Mouse (Mus musculus) limb, embryonic 15.5 days (tissue): ENCODE results near the gene Myom1. TPM values are rescaled to one million over a fixed set of nuclear protein-coding genes. Genes with fewer than 3 reads are reported as not detected.

Experiments used
- ATAC-seq: fragments of 200-750 bp; cut with Nextera tagmentation; 2 replicates; pipeline ENCODE4 v1.8.0; 2017; ENCODE audit warnings: low read depth, moderate TSS enrichment; ENCODE audit not compliant: insufficient number of reproducible peaks, low FRiP score, low TSS enrichment
- H3K27ac ChIP-seq: fragments of 300-500 bp; sonication (generic); 2 replicates; pipeline ENCODE4 v1.5.1; 2015; ENCODE audit warnings: moderate library complexity, mild to moderate bottlenecking, inconsistent platforms
- H3K27me3 ChIP-seq: fragments of 300-500 bp; sonication (generic); 2 replicates; pipeline ENCODE4 v1.6.1; 2015; ENCODE audit warnings: inconsistent platforms
- H3K36me3 ChIP-seq: fragments of 300-500 bp; sonication (generic); 2 replicates; pipeline ENCODE4 v1.6.1; 2015; ENCODE audit warnings: inconsistent platforms
- H3K4me1 ChIP-seq: fragments of 300-500 bp; sonication (generic); 2 replicates; pipeline ENCODE4 v1.6.1; 2015; ENCODE audit warnings: inconsistent platforms
- H3K4me2 ChIP-seq: fragments of 300-500 bp; sonication (generic); 2 replicates; pipeline ENCODE4 v1.6.1; 2015; ENCODE audit warnings: mild to moderate bottlenecking, inconsistent platforms
- H3K4me3 ChIP-seq: fragments of 300-500 bp; sonication (generic); 2 replicates; pipeline ENCODE4 v1.5.1; 2015; ENCODE audit warnings: mild to moderate bottlenecking, inconsistent platforms
- H3K9ac ChIP-seq: fragments of 300-500 bp; sonication (generic); 2 replicates; pipeline ENCODE4 v1.6.1; 2015; ENCODE audit warnings: inconsistent platforms
- H3K9me3 ChIP-seq: fragments of 300-500 bp; sonication (generic); 2 replicates; pipeline ENCODE4 v1.6.1; 2016; ENCODE audit warnings: inconsistent platforms
- WGBS: fragments of 180-500 bp; shearing (Covaris S2); methylation state at CpG from one replicate; pipeline ENCODE4 v1.1.7; 2015; 5-methylcytosine and 5-hydroxymethylcytosine counted together
- polyA plus RNA-seq: library from polyadenylated mRNA; unstranded; fragments of >200 nt; fragmentation: Nextera tagmentation; extraction: Ambion mirVana; gene quantifications from 2 replicates; pipeline ENCODE4 v1.2.1, GENCODE M21; 2015

The Myom1 gene
- polyA plus RNA-seq, 1 experiment from 2014 or later, result 18.3 TPM

GRCm38 (mm10) chr17:71097209-71097597 lies 94.8 kb downstream of the Myom1 start:
- H3K36me3 ChIP-seq, result no peaks in the 10 kb centered on the region
- H3K27me3 ChIP-seq, result no peaks in the 10 kb centered on the region
- WGBS, result 36% methylated on average over 6 of the region's 6 CpGs
- H3K27ac ChIP-seq, result no peak overlapping the region
- peaks cover 5% of the 10 kb centered on the region for H3K4me1 ChIP-seq
- no peak overlapping the region for H3K4me3 ChIP-seq
- no peaks in the 10 kb centered on the region for H3K9me3 ChIP-seq
- no peak overlapping the region; the same call in 1 of the 2 replicates for H3K4me2 ChIP-seq
- H3K9ac ChIP-seq, result no peak overlapping the region
- ATAC-seq, result no peak

DNA sequence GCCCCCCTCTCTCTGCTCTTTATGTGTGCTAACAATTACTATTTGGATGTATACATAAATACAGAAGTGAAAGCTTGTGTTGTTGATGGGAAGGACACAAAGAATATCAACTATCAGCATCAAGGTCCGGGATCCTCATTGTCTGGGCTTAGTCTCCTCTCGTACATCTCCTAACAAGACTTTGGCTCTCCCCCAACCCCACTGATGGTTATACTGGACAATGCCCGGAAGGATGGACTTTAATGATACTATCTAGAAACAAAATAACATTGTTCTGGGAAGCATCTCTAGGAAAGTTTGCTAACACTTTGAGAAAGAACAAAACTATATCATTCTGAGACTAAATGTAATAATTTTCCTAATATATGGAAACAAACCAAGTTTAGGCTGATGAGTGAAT lies 96.2 kb downstream of the Myom1 start:
- H3K36me3 ChIP-seq, result no peaks in the 10 kb centered on the region
- 92% methylated on average over 3 of the region's 3 CpGs for WGBS
- no peaks in the 10 kb centered on the region for H3K27me3 ChIP-seq
- H3K4me3 ChIP-seq, result no peak overlapping the region
- no peak overlapping the region for H3K27ac ChIP-seq
- H3K4me1 ChIP-seq, result peaks cover 14% of the 10 kb centered on the region
- no peak overlapping the region for H3K4me2 ChIP-seq
- no peak for ATAC-seq
- no peak overlapping the region for H3K9ac ChIP-seq
- no peaks in the 10 kb centered on the region for H3K9me3 ChIP-seq

GRCm38 (mm10) chr17:71102571-71103551 lies 100.4 kb downstream of the Myom1 start:
- Histone ChIP-seq H3K4me1 (peaks cover 11% of the 10 kb centered on the region), H3K9ac (no peak overlapping the region), H3K4me2 (no peak overlapping the region), H3K9me3 (no peaks in the 10 kb centered on the region), H3K4me3 (no peak overlapping the region), H3K36me3 (no peaks in the 10 kb centered on the region), H3K27me3 (no peaks in the 10 kb centered on the region), H3K27ac (peak overlapping the region; percentile 72)
- WGBS, result 12% methylated on average over 17 of the region's 17 CpGs
- ATAC-seq, result peak; percentile 48; the same call in 1 of the 2 replicates

DNA sequence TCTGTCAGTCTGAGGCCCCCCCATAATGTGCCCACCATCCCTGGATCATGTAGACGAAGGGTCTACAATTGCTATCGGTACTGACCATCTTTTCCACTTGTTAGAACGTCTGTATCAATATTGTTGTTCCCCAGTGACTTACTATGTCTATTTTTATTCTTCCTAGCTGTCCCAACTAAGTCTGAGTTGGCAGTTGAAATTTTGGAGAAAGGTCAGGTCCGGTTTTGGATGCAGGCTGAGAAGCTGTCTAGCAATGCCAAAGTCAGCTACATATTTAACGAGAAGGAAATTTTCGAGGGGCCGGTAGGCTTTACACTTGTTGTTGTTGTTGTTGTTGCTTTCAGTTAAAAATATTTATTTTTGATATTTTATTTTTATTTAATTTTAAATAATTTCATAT lies 102.9 kb downstream of the Myom1 start:
- no peaks in the 10 kb centered on the region for H3K27me3 ChIP-seq
- WGBS, result 89% methylated on average over 7 of the region's 7 CpGs
- no peaks in the 10 kb centered on the region for H3K9me3 ChIP-seq
- no peak overlapping the region for H3K4me2 ChIP-seq
- peaks cover 11% of the 10 kb centered on the region for H3K4me1 ChIP-seq
- ATAC-seq, result no peak
- no peak overlapping the region for H3K4me3 ChIP-seq
- no peak overlapping the region for H3K27ac ChIP-seq
- no peaks in the 10 kb centered on the region for H3K36me3 ChIP-seq
- no peak overlapping the region for H3K9ac ChIP-seq

- Histone ChIP-seq H3K9ac (no peak overlapping the region), H3K4me2 (no peak overlapping the region), H3K27me3 (no peaks in the 10 kb centered on the region), H3K4me3 (no peak overlapping the region), H3K9me3 (no peaks in the 10 kb centered on the region), H3K4me1 (peaks cover 11% of the 10 kb centered on the region), H3K36me3 (no peaks in the 10 kb centered on the region), H3K27ac (no peak overlapping the region)
- no peak for ATAC-seq
- 47% methylated on average over 8 of the region's 8 CpGs for WGBS
Observed at GRCm38 (mm10) chr17:71106250-71106649, 103.8 kb downstream of the Myom1 start.

- H3K36me3 ChIP-seq, result no peaks in the 10 kb centered on the region
- no peak overlapping the region for H3K9ac ChIP-seq
- no peak overlapping the region for H3K4me2 ChIP-seq
- H3K4me1 ChIP-seq, result no peaks in the 10 kb centered on the region
- H3K27ac ChIP-seq, result no peak overlapping the region; the same call in 1 of the 2 replicates
- no peaks in the 10 kb centered on the region for H3K27me3 ChIP-seq
- no peaks in the 10 kb centered on the region for H3K9me3 ChIP-seq
- no peak for ATAC-seq
- 28% methylated on average over 6 of the region's 6 CpGs for WGBS
- H3K4me3 ChIP-seq, result no peak overlapping the region
Observed at GRCm38 (mm10) chr17:71110753-71111265, 108.4 kb downstream of the Myom1 start.

DNA sequence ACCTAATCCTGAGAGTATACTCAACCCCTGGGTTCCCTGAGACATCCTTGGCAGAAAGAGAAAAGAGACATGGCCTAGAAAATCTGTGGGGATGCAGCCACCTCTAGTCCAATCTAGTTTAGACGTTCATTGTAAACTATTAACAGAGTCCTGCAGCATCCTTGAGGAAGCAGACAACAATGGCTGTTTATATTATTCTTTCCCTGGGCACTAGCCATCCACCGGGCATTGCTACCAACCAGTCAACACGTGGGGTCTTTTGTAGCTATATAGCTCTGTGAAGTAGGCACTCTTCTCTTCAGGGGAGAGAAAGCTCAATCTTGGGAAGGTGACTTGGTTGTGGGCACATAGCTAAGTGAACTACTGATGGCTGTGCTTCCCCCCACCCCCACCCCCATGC lies 110.3 kb downstream of the Myom1 start:
- no peaks in the 10 kb centered on the region for H3K36me3 ChIP-seq

GRCm38 (mm10) chr17:71114282-71114681 lies 111.8 kb downstream of the Myom1 start:
- no peak overlapping the region for H3K9ac ChIP-seq
- H3K4me2 ChIP-seq, result no peak overlapping the region
- H3K4me3 ChIP-seq, result no peak overlapping the region
- no peaks in the 10 kb centered on the region for H3K36me3 ChIP-seq
- no peak overlapping the region for H3K27ac ChIP-seq
- peaks cover 7% of the 10 kb centered on the region; the same call in 1 of the 2 replicates for H3K4me1 ChIP-seq
- H3K27me3 ChIP-seq, result no peaks in the 10 kb centered on the region
- ATAC-seq, result no peak
- H3K9me3 ChIP-seq, result no peaks in the 10 kb centered on the region
- 70% methylated on average over 4 of the region's 4 CpGs for WGBS

More for the DNA sequence above, 110.3 kb downstream of the Myom1 start:
- no peak overlapping the region for H3K4me2 ChIP-seq
- no peak overlapping the region for H3K9ac ChIP-seq
- no peaks in the 10 kb centered on the region for H3K27me3 ChIP-seq
- peaks cover 7% of the 10 kb centered on the region; the same call in 1 of the 2 replicates for H3K4me1 ChIP-seq
- no peaks in the 10 kb centered on the region for H3K9me3 ChIP-seq
- H3K4me3 ChIP-seq, result no peak overlapping the region
- 92% methylated on average over 3 of the region's 3 CpGs for WGBS
- ATAC-seq, result no peak
- no peak overlapping the region for H3K27ac ChIP-seq

GRCm38 (mm10) chr17:71117956-71118355 lies 115.5 kb downstream of the Myom1 start:
- no peak overlapping the region for H3K4me2 ChIP-seq
- no peaks in the 10 kb centered on the region for H3K9me3 ChIP-seq
- peaks cover 13% of the 10 kb centered on the region; the same call in 1 of the 2 replicates for H3K4me1 ChIP-seq
- WGBS, result 88% methylated on average over 4 of the region's 4 CpGs
- ATAC-seq, result no peak
- H3K4me3 ChIP-seq, result no peak overlapping the region
- H3K27me3 ChIP-seq, result no peaks in the 10 kb centered on the region
- H3K9ac ChIP-seq, result no peak overlapping the region
- H3K27ac ChIP-seq, result no peak overlapping the region
- no peaks in the 10 kb centered on the region for H3K36me3 ChIP-seq

DNA sequence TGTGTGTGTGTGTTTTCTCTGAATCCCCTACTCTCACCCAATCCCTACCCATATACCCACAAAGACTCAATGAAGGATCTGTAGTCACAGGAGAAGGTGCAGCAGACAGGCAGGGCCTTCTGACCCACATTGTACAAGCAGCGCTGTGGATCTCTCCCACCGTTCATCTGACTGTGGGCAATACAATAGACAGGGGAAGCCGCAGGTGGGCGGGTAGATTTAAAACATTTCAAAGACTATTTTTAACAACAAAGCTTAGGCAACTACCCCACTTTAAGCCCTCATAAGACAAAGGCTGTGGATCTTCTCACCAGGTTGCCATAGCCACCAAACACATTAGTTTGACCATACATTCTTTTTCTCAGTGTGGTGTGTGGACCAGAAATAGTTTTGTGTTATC lies 116.2 kb downstream of the Myom1 start:
- no peaks in the 10 kb centered on the region for H3K36me3 ChIP-seq
- H3K27me3 ChIP-seq, result no peaks in the 10 kb centered on the region
- no peak overlapping the region for H3K4me3 ChIP-seq
- no peak overlapping the region for H3K4me2 ChIP-seq
- peaks cover 16% of the 10 kb centered on the region; the same call in 1 of the 2 replicates for H3K4me1 ChIP-seq
- H3K9me3 ChIP-seq, result no peaks in the 10 kb centered on the region
- WGBS, result 74% methylated on average over 4 of the region's 4 CpGs
- no peak overlapping the region for H3K27ac ChIP-seq
- no peak overlapping the region for H3K9ac ChIP-seq
- no peak for ATAC-seq

DNA sequence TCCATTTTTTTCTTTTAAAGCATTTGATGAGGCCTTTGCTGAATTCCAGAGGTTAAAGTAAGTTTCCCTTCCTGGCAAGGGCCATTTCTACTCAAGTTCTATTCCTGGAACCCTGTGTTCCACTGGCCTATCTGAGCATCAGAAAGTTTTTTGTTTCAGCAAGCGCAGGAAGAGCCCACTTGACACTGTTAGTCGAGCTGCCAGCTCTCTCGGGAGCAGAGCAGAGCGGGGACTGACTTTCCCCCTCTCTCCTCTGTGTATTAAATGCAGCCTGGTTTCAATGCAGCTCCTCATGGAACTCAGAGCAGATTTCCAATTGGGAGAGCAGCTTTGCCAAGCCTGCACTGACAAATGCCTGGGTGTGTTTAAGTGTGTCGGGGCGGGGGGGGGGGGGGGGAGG lies 118.2 kb downstream of the Myom1 start:
- no peak overlapping the region for H3K9ac ChIP-seq
- ATAC-seq, result no peak
- no peak overlapping the region for H3K4me3 ChIP-seq
- H3K27ac ChIP-seq, result peak overlapping the region; percentile 65; the same call in 1 of the 2 replicates
- H3K27me3 ChIP-seq, result no peaks in the 10 kb centered on the region
- H3K9me3 ChIP-seq, result no peaks in the 10 kb centered on the region
- 33% methylated on average over 5 of the region's 6 CpGs for WGBS
- peaks cover 25% of the 10 kb centered on the region for H3K4me1 ChIP-seq
- no peak overlapping the region for H3K4me2 ChIP-seq
- no peaks in the 10 kb centered on the region for H3K36me3 ChIP-seq

GRCm38 (mm10) chr17:71124061-71124670 lies 121.7 kb downstream of the Myom1 start:
- no peak for ATAC-seq
- H3K27me3 ChIP-seq, result no peaks in the 10 kb centered on the region
- no peak overlapping the region for H3K27ac ChIP-seq
- 78% methylated on average over 8 of the region's 8 CpGs for WGBS
- peaks cover 34% of the 10 kb centered on the region for H3K4me1 ChIP-seq
- H3K4me3 ChIP-seq, result no peak overlapping the region
- no peaks in the 10 kb centered on the region for H3K36me3 ChIP-seq
- no peak overlapping the region for H3K4me2 ChIP-seq
- H3K9me3 ChIP-seq, result no peaks in the 10 kb centered on the region
- H3K9ac ChIP-seq, result no peak overlapping the region
